Mouse (Mus musculus) limb, embryonic 15.5 days (tissue): Measurements from ENCODE around the gene Tsr3. TPM values are rescaled to one million over a fixed set of nuclear protein-coding genes. Genes with fewer than 3 reads are reported as not detected.

Experiments used
- ATAC-seq: fragments of 200-750 bp; cut with Nextera tagmentation; 2 replicates; pipeline ENCODE4 v1.8.0; 2017; ENCODE audit warnings: low read depth, moderate TSS enrichment; ENCODE audit not compliant: insufficient number of reproducible peaks, low FRiP score, low TSS enrichment
- H3K27ac ChIP-seq: fragments of 300-500 bp; sonication (generic); 2 replicates; pipeline ENCODE4 v1.5.1; 2015; ENCODE audit warnings: moderate library complexity, mild to moderate bottlenecking, inconsistent platforms
- H3K27me3 ChIP-seq: fragments of 300-500 bp; sonication (generic); 2 replicates; pipeline ENCODE4 v1.6.1; 2015; ENCODE audit warnings: inconsistent platforms
- H3K36me3 ChIP-seq: fragments of 300-500 bp; sonication (generic); 2 replicates; pipeline ENCODE4 v1.6.1; 2015; ENCODE audit warnings: inconsistent platforms
- H3K4me1 ChIP-seq: fragments of 300-500 bp; sonication (generic); 2 replicates; pipeline ENCODE4 v1.6.1; 2015; ENCODE audit warnings: inconsistent platforms
- H3K4me2 ChIP-seq: fragments of 300-500 bp; sonication (generic); 2 replicates; pipeline ENCODE4 v1.6.1; 2015; ENCODE audit warnings: mild to moderate bottlenecking, inconsistent platforms
- H3K4me3 ChIP-seq: fragments of 300-500 bp; sonication (generic); 2 replicates; pipeline ENCODE4 v1.5.1; 2015; ENCODE audit warnings: mild to moderate bottlenecking, inconsistent platforms
- H3K9ac ChIP-seq: fragments of 300-500 bp; sonication (generic); 2 replicates; pipeline ENCODE4 v1.6.1; 2015; ENCODE audit warnings: inconsistent platforms
- H3K9me3 ChIP-seq: fragments of 300-500 bp; sonication (generic); 2 replicates; pipeline ENCODE4 v1.6.1; 2016; ENCODE audit warnings: inconsistent platforms
- WGBS: fragments of 180-500 bp; shearing (Covaris S2); methylation state at CpG from one replicate; pipeline ENCODE4 v1.1.7; 2015; 5-methylcytosine and 5-hydroxymethylcytosine counted together
- polyA plus RNA-seq: library from polyadenylated mRNA; unstranded; fragments of >200 nt; fragmentation: Nextera tagmentation; extraction: Ambion mirVana; gene quantifications from 2 replicates; pipeline ENCODE4 v1.2.1, GENCODE M21; 2015

Gene Tsr3
- polyA plus RNA-seq, 1 experiment from 2014 or later = 45.2 TPM

DNA sequence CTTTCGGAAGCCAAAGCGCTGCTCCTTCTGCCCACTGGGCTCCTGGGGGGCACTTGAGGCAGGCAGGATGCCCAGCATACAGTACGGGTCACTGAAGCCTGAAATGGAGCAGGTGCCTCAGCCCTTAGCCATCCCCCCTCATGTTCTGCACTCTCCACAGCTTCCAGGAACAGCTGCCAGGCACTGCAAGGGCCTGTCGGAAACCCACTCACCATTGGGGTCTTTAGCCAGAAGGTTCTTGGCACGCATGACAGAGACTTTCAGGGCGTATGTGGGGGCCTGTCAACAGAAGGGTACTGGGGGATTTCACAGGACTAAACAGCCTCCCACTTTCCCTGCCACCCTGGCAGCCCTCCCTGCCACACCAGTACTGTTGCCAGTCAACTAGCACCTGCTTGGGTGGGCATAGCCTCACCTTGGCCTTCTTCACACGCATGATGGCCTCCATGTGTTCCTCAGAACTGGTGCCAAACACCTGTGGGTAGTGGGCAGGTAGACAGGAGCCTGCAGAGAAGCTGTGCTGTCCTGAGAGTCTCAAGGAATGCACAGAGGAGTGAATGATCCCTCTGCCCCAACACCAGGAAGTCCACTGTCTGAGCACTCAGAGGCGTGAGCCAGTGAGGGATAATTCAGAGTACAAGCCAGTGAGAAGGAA lies 10.3 kb downstream of the Tsr3 start:
- Histone ChIP-seq H3K4me3 (no peak overlapping the region), H3K9ac (no peak overlapping the region), H3K4me2 (no peak overlapping the region), H3K27ac (no peak overlapping the region), H3K9me3 (no peaks in the 10 kb centered on the region), H3K4me1 (peaks cover 4% of the 10 kb centered on the region; the same call in 1 of the 2 replicates), H3K27me3 (peaks cover 46% of the 10 kb centered on the region), H3K36me3 (no peaks in the 10 kb centered on the region)
- WGBS = 77% methylated on average over 8 of the region's 8 CpGs
- ATAC-seq = no peak

DNA sequence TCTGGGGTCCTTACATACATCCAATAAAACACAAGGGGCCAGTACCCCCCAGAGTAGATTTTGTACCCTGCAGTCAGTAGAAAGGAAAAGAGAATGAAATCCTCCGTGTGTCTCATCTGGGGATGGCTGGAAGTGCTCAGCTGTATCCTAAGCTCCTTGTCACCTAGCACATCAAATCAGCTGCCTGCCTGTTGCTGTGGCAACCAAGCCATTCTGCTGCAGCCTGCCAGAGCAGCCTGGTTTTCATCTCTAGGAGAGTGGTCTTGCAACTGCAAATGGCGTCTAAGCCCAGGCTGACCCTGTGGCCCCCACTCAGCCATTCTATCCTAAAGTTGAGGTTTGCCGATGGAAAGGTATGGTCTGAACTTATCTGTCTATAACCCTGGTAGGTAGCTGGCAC lies 12.7 kb downstream of the Tsr3 start:
- Histone ChIP-seq H3K9me3 (no peaks in the 10 kb centered on the region), H3K4me3 (no peak overlapping the region), H3K4me1 (peaks cover 15% of the 10 kb centered on the region), H3K27ac (no peak overlapping the region), H3K4me2 (no peak overlapping the region), H3K27me3 (peaks cover 60% of the 10 kb centered on the region), H3K9ac (no peak overlapping the region), H3K36me3 (no peaks in the 10 kb centered on the region)
- WGBS = 48% methylated on average over 3 of the region's 3 CpGs
- ATAC-seq = no peak

DNA sequence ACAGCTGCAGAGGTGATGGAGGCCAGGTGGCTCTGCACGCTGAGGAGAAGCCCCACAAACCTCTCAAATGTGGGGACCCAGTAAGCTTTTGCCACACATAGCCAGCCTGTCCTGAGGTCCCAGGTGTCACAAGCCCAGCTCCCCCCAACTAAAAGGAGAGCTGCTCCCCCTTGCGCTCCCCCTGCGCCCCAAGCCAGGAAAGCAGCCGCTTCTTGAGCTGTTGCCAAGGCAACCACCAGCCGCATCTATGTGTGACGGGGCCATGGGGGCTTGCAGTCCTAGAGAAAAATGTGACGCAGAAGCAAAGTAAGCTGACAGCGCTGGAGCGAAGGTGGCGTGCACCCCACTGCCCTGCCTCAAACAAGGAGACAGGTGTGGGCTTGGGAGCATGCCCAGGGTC lies 13.8 kb downstream of the Tsr3 start:
- ATAC-seq = no peak
- no peaks in the 10 kb centered on the region for H3K9me3 ChIP-seq
- no peak overlapping the region for H3K27ac ChIP-seq
- no peak overlapping the region for H3K9ac ChIP-seq
- peaks cover 8% of the 10 kb centered on the region for H3K36me3 ChIP-seq
- H3K4me1 ChIP-seq = peaks cover 15% of the 10 kb centered on the region
- no peak overlapping the region for H3K4me3 ChIP-seq
- 33% methylated on average over 10 of the region's 10 CpGs for WGBS
- H3K4me2 ChIP-seq = no peak overlapping the region
- peaks cover 60% of the 10 kb centered on the region for H3K27me3 ChIP-seq

DNA sequence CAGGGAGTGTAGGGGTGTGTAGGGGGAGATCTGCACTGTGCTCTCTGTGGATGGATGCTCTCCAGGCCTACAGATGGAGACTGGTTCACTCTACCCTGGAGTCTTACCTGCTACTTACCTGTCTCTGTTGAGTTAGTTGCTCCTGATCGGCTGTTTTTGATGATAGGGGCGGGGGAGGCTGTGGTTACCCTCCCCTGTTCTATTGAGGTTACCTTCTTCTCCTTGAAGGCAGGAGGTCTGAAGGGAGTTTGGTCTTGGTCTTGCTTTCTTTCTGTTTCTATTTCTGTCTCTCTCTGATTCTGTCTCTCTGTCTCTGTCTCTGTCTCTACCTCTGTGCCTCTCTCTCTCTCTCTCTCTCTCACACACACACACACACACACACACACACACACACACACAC lies 15.1 kb downstream of the Tsr3 start:
- ATAC-seq = no peak
- Histone ChIP-seq H3K4me2 (no peak overlapping the region), H3K27me3 (peaks cover 59% of the 10 kb centered on the region), H3K4me3 (no peak overlapping the region), H3K36me3 (peaks cover 20% of the 10 kb centered on the region), H3K27ac (no peak overlapping the region), H3K9ac (no peak overlapping the region), H3K9me3 (no peaks in the 10 kb centered on the region), H3K4me1 (peaks cover 15% of the 10 kb centered on the region)
- 67% methylated on average over 2 of the region's 2 CpGs for WGBS

DNA sequence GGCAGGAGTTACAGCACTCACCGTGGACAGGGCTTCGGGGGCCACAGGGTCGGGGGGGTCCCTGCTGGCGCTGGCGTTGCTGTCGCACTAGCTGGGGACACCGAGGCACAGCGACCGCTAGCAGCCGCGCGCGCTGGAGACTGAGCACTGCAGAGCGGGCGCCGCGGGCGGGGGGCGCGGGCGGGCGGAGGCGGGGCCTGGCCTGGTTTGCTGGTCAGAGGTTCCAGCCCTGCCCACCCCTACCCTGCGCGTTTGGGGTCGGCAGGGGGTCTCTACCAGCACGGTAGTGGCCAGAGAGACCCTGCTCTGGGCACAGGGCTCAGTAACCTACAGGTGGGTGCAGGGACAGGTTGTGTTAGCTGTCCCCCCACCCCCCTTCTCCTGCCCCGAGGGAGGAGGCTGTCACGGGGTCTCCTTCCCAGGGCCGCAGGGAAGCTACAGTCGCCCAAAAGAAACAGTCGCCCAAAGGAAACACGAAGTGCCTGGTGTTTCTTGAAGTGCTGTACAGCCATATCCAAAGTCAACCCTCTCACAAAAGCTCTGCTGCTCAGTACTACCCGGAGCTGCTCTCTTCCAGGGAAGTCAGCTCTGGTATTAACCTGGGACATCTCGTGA lies 16.3 kb downstream of the Tsr3 start, which contains the start of gene Baiap3:
Gene Baiap3, minus strand, starts transcription at position 225 of the 615 bp plus-strand sequence.
- peaks cover 50% of the 10 kb centered on the region for H3K27me3 ChIP-seq
- no peak for ATAC-seq
- no peak within 1 kb of the TSS for H3K27ac ChIP-seq
- H3K9me3 ChIP-seq = no peaks in the 10 kb centered on the region
- peak within 1 kb of the TSS; percentile 36 for H3K4me3 ChIP-seq
- peaks cover 15% of the 10 kb centered on the region for H3K4me1 ChIP-seq
- peak within 1 kb of the TSS; percentile 69 for H3K4me2 ChIP-seq
- 4% methylated on average over 35 of the region's 35 CpGs for WGBS
- H3K36me3 ChIP-seq = peaks cover 23% of the 10 kb centered on the region
- H3K9ac ChIP-seq = peak within 1 kb of the TSS; percentile 31; the same call in 1 of the 2 replicates

DNA sequence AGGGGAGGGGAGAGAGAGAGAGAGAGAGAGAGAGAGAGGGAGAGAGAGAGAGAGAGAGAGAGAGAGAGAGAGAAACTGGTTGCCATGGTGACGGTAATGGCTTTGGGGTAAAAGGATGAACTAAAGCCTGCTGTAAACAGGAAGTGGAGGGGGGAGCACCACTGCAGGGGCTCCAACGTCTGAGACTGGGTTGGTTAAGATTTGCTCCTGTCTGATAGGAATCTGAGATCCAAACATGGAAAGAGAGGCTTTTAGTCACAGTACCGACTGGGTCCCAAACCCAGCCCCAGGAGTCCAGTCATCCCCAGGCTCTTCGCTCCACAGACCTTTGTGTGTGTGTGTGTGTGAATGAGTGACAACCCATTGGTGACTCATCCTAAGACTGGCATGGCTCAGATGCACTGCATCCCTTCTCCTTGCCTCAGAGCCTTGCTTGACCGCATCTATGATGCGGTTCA lies 17.9 kb downstream of the Tsr3 start:
- Histone ChIP-seq H3K9ac (no peak overlapping the region), H3K36me3 (peaks cover 28% of the 10 kb centered on the region), H3K4me1 (peaks cover 15% of the 10 kb centered on the region), H3K4me3 (no peak overlapping the region), H3K27ac (no peak overlapping the region), H3K4me2 (no peak overlapping the region), H3K27me3 (peaks cover 38% of the 10 kb centered on the region), H3K9me3 (no peaks in the 10 kb centered on the region)
- ATAC-seq = no peak
- 54% methylated on average over 6 of the region's 6 CpGs for WGBS

DNA sequence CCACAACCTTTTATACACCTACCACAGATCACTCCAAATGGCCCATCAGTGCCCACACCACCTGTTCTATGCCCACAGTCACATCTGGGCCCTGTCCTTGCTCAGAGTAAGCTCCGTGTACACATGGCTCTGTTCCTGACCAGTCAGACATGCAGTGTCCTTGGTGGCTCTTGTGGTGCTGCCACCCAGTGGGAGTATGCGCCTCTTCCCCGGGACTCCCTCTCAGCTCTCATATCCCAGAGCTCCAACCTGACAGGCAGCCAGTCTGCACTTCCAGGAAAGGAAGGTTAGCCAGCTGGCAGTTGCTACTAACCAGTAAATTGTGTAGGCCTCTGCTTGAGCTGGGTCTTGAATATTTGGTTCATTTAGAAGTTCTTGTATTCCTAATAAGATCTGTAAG lies 24.5 kb downstream of the Tsr3 start:
- H3K9ac ChIP-seq = no peak overlapping the region
- H3K27me3 ChIP-seq = no peaks in the 10 kb centered on the region
- H3K4me3 ChIP-seq = no peak overlapping the region
- no peak overlapping the region for H3K27ac ChIP-seq
- no peak for ATAC-seq
- peaks cover 2% of the 10 kb centered on the region; the same call in 1 of the 2 replicates for H3K4me1 ChIP-seq
- WGBS = 82% methylated on average over 3 of the region's 3 CpGs
- H3K36me3 ChIP-seq = peaks cover 79% of the 10 kb centered on the region
- H3K4me2 ChIP-seq = no peak overlapping the region
- H3K9me3 ChIP-seq = no peaks in the 10 kb centered on the region

DNA sequence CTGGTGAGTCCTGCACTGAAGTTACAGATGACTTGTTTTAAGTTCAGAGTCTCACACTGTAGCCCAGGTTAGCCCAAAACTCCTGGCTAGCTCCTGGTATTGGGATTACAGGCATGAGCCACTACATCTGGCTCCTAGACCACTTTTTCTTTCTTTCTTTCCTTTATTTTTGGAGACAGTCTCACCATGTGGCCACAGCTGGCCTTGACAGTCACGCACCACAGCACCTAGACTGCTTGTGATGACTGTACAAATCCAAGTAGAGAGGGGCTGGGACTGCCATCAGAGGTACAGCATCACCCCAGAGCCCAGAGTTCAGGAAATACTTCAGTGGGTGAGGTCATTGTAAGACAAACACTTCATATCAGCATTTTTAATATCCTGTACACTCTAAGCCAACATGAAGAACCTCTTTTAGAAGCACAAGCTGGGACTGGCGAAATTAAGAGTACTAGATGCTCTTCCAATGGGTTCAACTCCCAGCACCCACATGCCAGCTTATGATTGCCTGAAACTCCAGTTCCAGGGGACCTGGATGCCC lies 30.9 kb downstream of the Tsr3 start:
- peak overlapping the region; percentile 94 for H3K4me3 ChIP-seq
- no peaks in the 10 kb centered on the region for H3K9me3 ChIP-seq
- no peaks in the 10 kb centered on the region for H3K27me3 ChIP-seq
- 77% methylated on average over 2 of the region's 2 CpGs for WGBS
- peak overlapping the region; percentile 82 for H3K4me2 ChIP-seq
- no peak overlapping the region for H3K27ac ChIP-seq
- H3K9ac ChIP-seq = no peak overlapping the region
- no peak for ATAC-seq
- peaks cover 33% of the 10 kb centered on the region for H3K4me1 ChIP-seq
- H3K36me3 ChIP-seq = peaks cover 41% of the 10 kb centered on the region

DNA sequence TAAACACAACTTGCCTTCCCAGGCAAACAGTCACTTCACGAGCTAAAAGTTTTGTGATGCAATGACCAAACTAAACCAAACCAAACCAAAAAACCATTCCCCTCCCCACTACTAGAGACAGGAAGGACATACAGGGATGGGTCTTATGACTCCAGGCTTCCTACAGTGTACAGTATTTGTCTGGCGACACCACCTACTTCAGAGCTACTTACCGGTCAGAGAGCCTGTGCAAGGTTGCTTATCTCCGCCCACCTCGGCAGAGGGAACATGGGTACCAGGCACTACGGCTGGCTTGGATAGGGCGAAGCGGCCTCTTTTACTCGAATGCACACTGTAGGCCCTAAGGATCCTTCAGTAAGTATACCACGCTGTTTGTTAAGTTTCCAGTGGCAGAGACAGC lies 32.4 kb downstream of the Tsr3 start:
- no peak for ATAC-seq
- under 1% methylated on average over 10 of the region's 10 CpGs for WGBS
- no peaks in the 10 kb centered on the region for H3K27me3 ChIP-seq
- peak overlapping the region; percentile 82 for H3K4me2 ChIP-seq
- H3K4me3 ChIP-seq = peak overlapping the region; percentile 94
- H3K4me1 ChIP-seq = peaks cover 33% of the 10 kb centered on the region
- peak overlapping the region; percentile 99 for H3K27ac ChIP-seq
- H3K36me3 ChIP-seq = peaks cover 26% of the 10 kb centered on the region
- H3K9ac ChIP-seq = peak overlapping the region; percentile 99
- H3K9me3 ChIP-seq = no peaks in the 10 kb centered on the region

DNA sequence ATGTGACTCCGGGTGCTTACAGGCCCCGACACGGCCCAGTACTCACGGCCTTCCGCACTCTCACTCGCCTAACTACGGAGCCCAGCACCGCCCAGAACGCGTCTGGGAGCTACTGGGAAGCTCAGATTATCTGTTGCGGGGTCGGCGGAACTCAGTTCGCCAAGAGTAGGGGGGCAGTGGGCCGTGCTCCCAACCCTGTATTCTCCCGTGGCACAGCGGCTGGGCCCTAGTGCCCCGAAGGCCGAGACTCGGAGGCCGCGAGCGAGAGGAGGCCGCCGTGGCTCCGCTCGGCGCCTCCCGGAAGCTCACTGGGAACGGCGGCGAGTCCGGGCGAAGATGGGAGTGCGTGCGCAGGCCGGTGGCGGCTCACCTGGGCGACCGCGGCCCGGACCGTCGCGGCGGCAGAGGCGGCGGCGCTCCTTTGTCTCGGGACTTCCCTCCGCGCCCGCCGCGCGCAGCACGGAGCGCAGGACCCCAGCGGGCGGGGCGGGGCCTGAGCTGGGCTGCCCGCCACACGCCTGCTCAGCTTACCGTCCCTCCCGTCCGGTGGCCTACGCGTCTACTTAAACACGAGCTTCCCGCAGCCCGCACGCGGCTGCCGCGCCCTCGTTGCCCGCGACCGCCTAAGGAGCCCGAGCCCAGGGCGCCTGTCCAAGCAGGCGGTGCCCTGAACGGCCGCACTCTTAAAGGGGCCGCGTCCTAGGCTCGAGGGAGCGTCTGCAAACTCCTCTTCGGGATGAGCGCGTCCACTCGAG lies 33.2 kb downstream of the Tsr3 start:
- peaks cover 33% of the 10 kb centered on the region for H3K4me1 ChIP-seq
- under 1% methylated on average over 90 of the region's 92 CpGs for WGBS
- H3K9me3 ChIP-seq = no peaks in the 10 kb centered on the region
- H3K27ac ChIP-seq = peak overlapping the region; percentile 99
- peak overlapping the region; percentile 82 for H3K4me2 ChIP-seq
- H3K4me3 ChIP-seq = peak overlapping the region; percentile 94
- peak overlapping the region; percentile 99 for H3K9ac ChIP-seq
- peaks cover 18% of the 10 kb centered on the region for H3K36me3 ChIP-seq
- peak; percentile 90 for ATAC-seq
- no peaks in the 10 kb centered on the region for H3K27me3 ChIP-seq

DNA sequence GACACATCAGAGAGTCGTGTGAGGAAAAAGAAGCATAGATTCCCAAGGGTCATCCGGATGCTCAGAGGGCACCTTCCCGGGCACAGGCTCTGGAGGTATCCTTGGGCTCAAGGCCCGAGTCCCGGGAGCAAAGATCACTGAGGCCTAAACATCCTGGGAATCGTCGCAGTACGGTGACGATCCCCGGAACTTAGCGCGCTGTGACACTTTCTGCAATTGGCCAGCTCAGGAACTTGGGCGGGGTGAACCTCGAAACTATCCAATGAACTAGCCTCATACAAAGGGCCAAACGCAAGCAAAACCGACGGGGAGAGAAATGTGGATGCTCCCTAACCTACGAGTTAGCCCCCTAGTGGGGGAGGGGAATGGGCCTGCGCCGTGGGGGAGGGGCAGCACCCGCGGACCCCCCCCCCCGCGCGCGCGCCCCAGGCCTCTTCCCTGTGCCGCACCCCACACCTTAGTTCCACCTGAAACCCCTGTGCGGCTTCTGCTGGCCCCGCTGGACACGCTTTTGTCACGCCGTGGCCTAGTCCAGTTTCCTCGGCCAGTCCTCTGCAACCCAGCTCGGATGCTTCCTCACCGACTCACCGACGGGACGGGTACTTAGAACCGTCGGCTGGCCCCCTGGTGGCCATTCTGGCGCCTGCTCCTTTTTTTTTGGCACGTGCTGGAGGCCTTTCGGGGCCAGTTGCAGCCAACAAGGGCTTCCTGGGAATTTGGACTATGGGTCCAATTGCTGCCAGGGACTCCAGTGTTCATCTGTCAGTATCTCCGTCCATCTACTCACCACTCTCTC lies 33.9 kb downstream of the Tsr3 start:
- Histone ChIP-seq H3K9ac (peak overlapping the region; percentile 99), H3K4me1 (peaks cover 33% of the 10 kb centered on the region), H3K27ac (peak overlapping the region; percentile 99), H3K27me3 (no peaks in the 10 kb centered on the region), H3K36me3 (peaks cover 11% of the 10 kb centered on the region), H3K4me3 (peak overlapping the region; percentile 94), H3K9me3 (no peaks in the 10 kb centered on the region), H3K4me2 (peak overlapping the region; percentile 82)
- ATAC-seq = peak; percentile 87
- WGBS = under 1% methylated on average over 35 of the region's 45 CpGs
